Mouse (Mus musculus): ENCODE measurements around the gene Elane. TPM values are rescaled to one million over a fixed set of nuclear protein-coding genes. Genes with fewer than 3 reads are reported as not detected.

The Elane gene
- polyA plus RNA-seq, 1 experiment: 0.15 TPM

GRCm38 (mm10) chr10:79931797-79932196 lies 45.8 kb downstream of the Elane start:
- DNase-seq: no peak
- Histone ChIP-seq H3K4me3 (replicated peaks; ENCODE audit: insufficient read depth, low read depth, low read length) (no peak overlapping the region), H3K27me3 (ENCODE audit: control insufficient read depth, insufficient read depth, low read length) (no peaks in the 10 kb centered on the region), H3K4me1 (ENCODE audit: control insufficient read depth, insufficient read depth, low read length) (peaks cover 68% of the 10 kb centered on the region), H3K27ac (ENCODE audit: insufficient read depth, low read length) (no peak overlapping the region)
- 61% methylated on average over 9 of the region's 9 CpGs for WGBS
- TF ChIP-seq CTCF (IDR thresholded peaks at IDR 0.05; ENCODE audit: borderline replicate concordance, insufficient read depth, low read depth, low read length): no peak
- TF ChIP-seq POLR2A (IDR thresholded peaks at IDR 0.05; ENCODE audit: borderline replicate concordance, insufficient read depth, low read length): no peak

- peak; percentile 65 to 74 for DNase-seq
- Histone ChIP-seq H3K27ac (ENCODE audit: insufficient read depth, low read length) (0 out of 2 replicates have a peak overlapping the region, but pooled peaks have one; percentile 20), H3K4me1 (ENCODE audit: control insufficient read depth, insufficient read depth, low read length) (peaks cover 76% of the 10 kb centered on the region), H3K4me3 (replicated peaks; ENCODE audit: insufficient read depth, low read depth, low read length) (no peak overlapping the region), H3K27me3 (ENCODE audit: control insufficient read depth, insufficient read depth, low read length) (no peaks in the 10 kb centered on the region)
- no peak for TF ChIP-seq POLR2A (IDR thresholded peaks at IDR 0.05; ENCODE audit: borderline replicate concordance, insufficient read depth, low read length)
- 5% methylated on average over 8 of the region's 8 CpGs for WGBS
These were observed 46.7 kb downstream of the Elane start for GRCm38 (mm10) chr10:79932736-79933135.

- WGBS: 45% methylated on average over 9 of the region's 9 CpGs
- no peaks in the 10 kb centered on the region for H3K27me3 ChIP-seq (ENCODE audit: control insufficient read depth, insufficient read depth, low read length)
- TF ChIP-seq POLR2A (IDR thresholded peaks at IDR 0.05; ENCODE audit: borderline replicate concordance, insufficient read depth, low read length) (no peak), CTCF (IDR thresholded peaks at IDR 0.05; ENCODE audit: borderline replicate concordance, insufficient read depth, low read depth, low read length) (no peak)
- DNase-seq: no peak
- peaks cover 80% of the 10 kb centered on the region for H3K4me1 ChIP-seq (ENCODE audit: control insufficient read depth, insufficient read depth, low read length)
- no peak overlapping the region for H3K4me3 ChIP-seq (replicated peaks; ENCODE audit: insufficient read depth, low read depth, low read length)
- 0 out of 2 replicates have a peak overlapping the region, but pooled peaks have one; percentile 20 for H3K27ac ChIP-seq (ENCODE audit: insufficient read depth, low read length)
These were observed 47.2 kb downstream of the Elane start for GRCm38 (mm10) chr10:79933145-79933679.

- no peak for TF ChIP-seq CTCF (IDR thresholded peaks at IDR 0.05; ENCODE audit: borderline replicate concordance, insufficient read depth, low read depth, low read length)
- no peak for TF ChIP-seq POLR2A (IDR thresholded peaks at IDR 0.05; ENCODE audit: borderline replicate concordance, insufficient read depth, low read length)
- 47% methylated on average over 6 of the region's 6 CpGs for WGBS
- peaks cover 82% of the 10 kb centered on the region for H3K4me1 ChIP-seq (ENCODE audit: control insufficient read depth, insufficient read depth, low read length)
- H3K4me3 ChIP-seq (replicated peaks; ENCODE audit: insufficient read depth, low read depth, low read length): no peak overlapping the region
- H3K27me3 ChIP-seq (ENCODE audit: control insufficient read depth, insufficient read depth, low read length): no peaks in the 10 kb centered on the region
- H3K27ac ChIP-seq (ENCODE audit: insufficient read depth, low read length): no peak overlapping the region
- peak in 1 of 2 experiments; percentile 39 for DNase-seq
These were observed 47.8 kb downstream of the Elane start for GRCm38 (mm10) chr10:79933861-79934260.

- no peak overlapping the region for H3K4me3 ChIP-seq (replicated peaks; ENCODE audit: insufficient read depth, low read depth, low read length)
- 2% methylated on average over 13 of the region's 13 CpGs for WGBS
- H3K4me1 ChIP-seq (ENCODE audit: control insufficient read depth, insufficient read depth, low read length): peaks cover 78% of the 10 kb centered on the region
- no peaks in the 10 kb centered on the region for H3K27me3 ChIP-seq (ENCODE audit: control insufficient read depth, insufficient read depth, low read length)
- TF ChIP-seq POLR2A (IDR thresholded peaks at IDR 0.05; ENCODE audit: borderline replicate concordance, insufficient read depth, low read length) (no peak), CTCF (IDR thresholded peaks at IDR 0.05; ENCODE audit: borderline replicate concordance, insufficient read depth, low read depth, low read length) (no peak)
- no peak overlapping the region for H3K27ac ChIP-seq (ENCODE audit: insufficient read depth, low read length)
- peak; percentile 74 to 76 for DNase-seq
These were observed 48.2 kb downstream of the Elane start for GRCm38 (mm10) chr10:79934272-79934721.

- H3K27me3 ChIP-seq (ENCODE audit: control insufficient read depth, insufficient read depth, low read length): no peaks in the 10 kb centered on the region
- 49% methylated on average over 16 of the region's 16 CpGs for WGBS
- no peak overlapping the region for H3K27ac ChIP-seq (ENCODE audit: insufficient read depth, low read length)
- DNase-seq: no peak
- H3K4me1 ChIP-seq (ENCODE audit: control insufficient read depth, insufficient read depth, low read length): peaks cover 72% of the 10 kb centered on the region
- TF ChIP-seq CTCF (IDR thresholded peaks at IDR 0.05; ENCODE audit: borderline replicate concordance, insufficient read depth, low read depth, low read length) (no peak), POLR2A (IDR thresholded peaks at IDR 0.05; ENCODE audit: borderline replicate concordance, insufficient read depth, low read length) (no peak)
- no peak overlapping the region for H3K4me3 ChIP-seq (replicated peaks; ENCODE audit: insufficient read depth, low read depth, low read length)
These were observed 48.9 kb downstream of the Elane start for GRCm38 (mm10) chr10:79934794-79935569.

GRCm38 (mm10) chr10:79936284-79936910 lies 50.4 kb downstream of the Elane start:
- Histone ChIP-seq H3K4me1 (ENCODE audit: control insufficient read depth, insufficient read depth, low read length) (peaks cover 60% of the 10 kb centered on the region), H3K4me3 (replicated peaks; ENCODE audit: insufficient read depth, low read depth, low read length) (no peak overlapping the region), H3K27ac (ENCODE audit: insufficient read depth, low read length) (no peak overlapping the region), H3K27me3 (ENCODE audit: control insufficient read depth, insufficient read depth, low read length) (no peaks in the 10 kb centered on the region)
- 48% methylated on average over 10 of the region's 10 CpGs for WGBS
- no peak for TF ChIP-seq CTCF (IDR thresholded peaks at IDR 0.05; ENCODE audit: borderline replicate concordance, insufficient read depth, low read depth, low read length)
- TF ChIP-seq POLR2A (IDR thresholded peaks at IDR 0.05; ENCODE audit: borderline replicate concordance, insufficient read depth, low read length): no peak
- no peak for DNase-seq
